Mouse (Mus musculus) left cerebral cortex, adult 2 months (tissue): ENCODE measurements at regions not wholly inside any gene's neighbourhood (a gene's known extent, or its start where the extent isn't known, plus 50 kb on each side); places are given as distances from the start of the nearest gene placed in this dataset.

Source experiments
- DNase-seq, 2 experiments: peaks; one replicate each; pipeline ENCODE4 v3.0.0; 2021 to 2022; ENCODE audit warnings: low spot score in 2 of 2, mixed read lengths in 1 of 2; ENCODE audit errors: extremely low spot score in 1 of 2
- H3K27ac ChIP-seq: fragments of 200-600 bp; 2 replicates; pipeline ENCODE4 v1.8.1; 2022
- H3K4me3 ChIP-seq: fragments of 200-600 bp; 2 replicates; pipeline ENCODE4 v1.8.1; 2022
- CTCF ChIP-seq: fragments of 200-600 bp; IDR thresholded peaks from 2 replicates; pipeline ENCODE4 v1.8.1; 2022; ENCODE audit warnings: antibody characterized with exemption, mild to moderate bottlenecking, moderate library complexity
- intact Hi-C: fragments of 180-260 bp; cut with DNase I; formaldehyde crosslinking; loops from one replicate; pipeline ENCODE4 v1.15.1; 2025

GRCm38 (mm10) chr13:25401936-25402504 lies 131.7 kb upstream of the Nrsn1 start:
- intact Hi-C loops = loop anchor here (5.0 kb wide), 1 partner anchor 275 kb away; no protein-coding TSS in a partner anchor
- no peak for DNase-seq
- peak; percentile 20 for TF ChIP-seq CTCF
- H3K27ac ChIP-seq = no peak overlapping the region
- H3K4me3 ChIP-seq = no peak overlapping the region

- Histone ChIP-seq H3K4me3 (no peak overlapping the region), H3K27ac (no peak overlapping the region)
- intact Hi-C loops = no loop called here
- no peak for TF ChIP-seq CTCF
- DNase-seq = no peak
Observed at GRCm38 (mm10) chr13:25392770-25393290, 122.5 kb upstream of the Nrsn1 start.

GRCm38 (mm10) chr13:25362627-25362967 lies 92.3 kb upstream of the Nrsn1 start:
- TF ChIP-seq CTCF = no peak
- no peak for DNase-seq
- H3K4me3 ChIP-seq = no peak overlapping the region
- intact Hi-C loops = no loop called here
- H3K27ac ChIP-seq = peak overlapping the region; percentile 40; the same call in 1 of the 2 replicates

GRCm38 (mm10) chr13:25361850-25362626 lies 91.7 kb upstream of the Nrsn1 start:
- Histone ChIP-seq H3K4me3 (no peak overlapping the region), H3K27ac (peak overlapping the region; percentile 40)
- intact Hi-C loops = no loop called here
- no peak for TF ChIP-seq CTCF
- peak; percentile 29 to 39 for DNase-seq

GRCm38 (mm10) chr13:25347558-25347957 lies 77.3 kb upstream of the Nrsn1 start:
- no peak for DNase-seq
- intact Hi-C loops = loop anchor here (2.0 kb wide), 1 partner anchor 159 kb away; no protein-coding TSS in a partner anchor
- no peak; the same call in none of the 2 replicates for TF ChIP-seq CTCF
- Histone ChIP-seq H3K27ac (no peak overlapping the region), H3K4me3 (no peak overlapping the region)

GRCm38 (mm10) chr13:25343309-25343708 lies 73.0 kb upstream of the Nrsn1 start:
- no peak for TF ChIP-seq CTCF
- H3K4me3 ChIP-seq = no peak overlapping the region
- DNase-seq = no peak
- no peak overlapping the region for H3K27ac ChIP-seq
- intact Hi-C loops = no loop called here

GRCm38 (mm10) chr13:25341826-25342225 lies 71.5 kb upstream of the Nrsn1 start:
- no peak overlapping the region for H3K4me3 ChIP-seq
- no peak for TF ChIP-seq CTCF
- intact Hi-C loops = no loop called here
- no peak overlapping the region for H3K27ac ChIP-seq
- no peak for DNase-seq

GRCm38 (mm10) chr13:25333803-25334202 lies 63.5 kb upstream of the Nrsn1 start:
- no peak for DNase-seq
- TF ChIP-seq CTCF = peak; percentile 23
- intact Hi-C loops = no loop called here
- H3K4me3 ChIP-seq = no peak overlapping the region
- no peak overlapping the region for H3K27ac ChIP-seq
